Mouse (Mus musculus) cerebellum, adult 2 months (tissue): ENCODE data around the gene Ccdc28b. TPM values are rescaled to one million over a fixed set of nuclear protein-coding genes. Genes with fewer than 3 reads are reported as not detected.

Source experiments
- DNase-seq, 2 experiments: peaks; one replicate each; pipeline ENCODE4 v3.0.0; 2021
- H3K27ac ChIP-seq: fragments of 200-500 bp; 2 replicates; pipeline ENCODE4 v1.5.1; 2012; ENCODE audit warnings: low read length, control low read depth, inconsistent platforms; ENCODE audit not compliant: insufficient read depth
- H3K27me3 ChIP-seq: fragments of 200-500 bp; 2 replicates; pipeline ENCODE4 v1.6.1; 2012; ENCODE audit warnings: inconsistent platforms, mild to moderate bottlenecking, low read length, moderate library complexity; ENCODE audit not compliant: control insufficient read depth, insufficient read depth
- H3K4me1 ChIP-seq: fragments of 200-500 bp; 2 replicates; pipeline ENCODE4 v1.6.1; 2011; ENCODE audit warnings: low read length; ENCODE audit not compliant: control insufficient read depth, insufficient read depth
- H3K4me3 ChIP-seq: fragments of 200-500 bp; replicated peaks from 2 replicates; pipeline ENCODE3; 2011; ENCODE audit warnings: mild to moderate bottlenecking, low read depth, low read length, control low read depth; ENCODE audit not compliant: insufficient read depth
- CTCF ChIP-seq: fragments of 200-500 bp; IDR thresholded peaks from 2 replicates; pipeline ENCODE4 v1.5.1; 2011; ENCODE audit warnings: low read depth, mild to moderate bottlenecking, control low read depth, low read length, moderate library complexity, borderline replicate concordance; ENCODE audit not compliant: insufficient read depth
- POLR2A ChIP-seq: fragments of 200-500 bp; IDR thresholded peaks from 2 replicates; pipeline ENCODE4 v1.6.1; 2011; ENCODE audit warnings: low read length, control low read depth, borderline replicate concordance; ENCODE audit not compliant: insufficient read depth
- WGBS: fragments of 180-500 bp; shearing (Covaris S2); methylation state at CpG from one replicate; pipeline ENCODE4 v1.1.7; 2018; 5-methylcytosine and 5-hydroxymethylcytosine counted together
- polyA plus RNA-seq: library from polyadenylated mRNA; depleted of rRNA; stranded (reverse); fragments of >200 nt; gene quantifications from 2 replicates; pipeline ENCODE4 v1.2.3, GENCODE M21; 2012; rRNA removed

The Ccdc28b gene
- polyA plus RNA-seq, 1 experiment: 184 TPM

GRCm38 (mm10) chr4:129575171-129575844, 48.4 kb downstream of the Ccdc28b start:
- DNase-seq: no peak
- 72% methylated on average over 8 of the region's 8 CpGs for WGBS
- Histone ChIP-seq H3K27me3 (no peaks in the 10 kb centered on the region), H3K27ac (no peak overlapping the region), H3K4me1 (no peaks in the 10 kb centered on the region; the same call in 1 of the 2 replicates), H3K4me3 (no peak overlapping the region)
- no peak for TF ChIP-seq CTCF
- TF ChIP-seq POLR2A: no peak

- no peak for DNase-seq
- Histone ChIP-seq H3K27me3 (no peaks in the 10 kb centered on the region), H3K4me3 (no peak within 1 kb of the TSS), H3K27ac (no peak within 1 kb of the TSS), H3K4me1 (no peaks in the 10 kb centered on the region; the same call in 1 of the 2 replicates)
- no peak for TF ChIP-seq CTCF
- TF ChIP-seq POLR2A: no peak
- 80% methylated on average over 8 of the region's 8 CpGs for WGBS
Observed at GRCm38 (mm10) chr4:129573430-129573829, 50.3 kb downstream of the Ccdc28b start, which contains the start of gene Lck. Gene Lck (minus strand): TSS chr4:129573641.

GRCm38 (mm10) chr4:129573093-129573370, 50.7 kb downstream of the Ccdc28b start:
- H3K27ac ChIP-seq: no peak overlapping the region
- over 99% methylated on average over 4 of the region's 4 CpGs for WGBS
- no peaks in the 10 kb centered on the region for H3K27me3 ChIP-seq
- TF ChIP-seq POLR2A: no peak
- no peak for TF ChIP-seq CTCF
- H3K4me1 ChIP-seq: no peaks in the 10 kb centered on the region; the same call in 1 of the 2 replicates
- H3K4me3 ChIP-seq: no peak overlapping the region
- DNase-seq: no peak

GRCm38 (mm10) chr4:129572236-129573092, 51.3 kb downstream of the Ccdc28b start:
- WGBS: 82% methylated on average over 13 of the region's 13 CpGs
- H3K27me3 ChIP-seq: no peaks in the 10 kb centered on the region
- no peak overlapping the region for H3K4me3 ChIP-seq
- no peak overlapping the region for H3K27ac ChIP-seq
- H3K4me1 ChIP-seq: no peaks in the 10 kb centered on the region; the same call in 1 of the 2 replicates
- DNase-seq: no peak
- TF ChIP-seq CTCF (no peak), POLR2A (no peak)

- DNase-seq: no peak
- TF ChIP-seq POLR2A (no peak), CTCF (no peak)
- Histone ChIP-seq H3K27me3 (no peaks in the 10 kb centered on the region), H3K4me3 (no peak overlapping the region), H3K27ac (no peak overlapping the region), H3K4me1 (no peaks in the 10 kb centered on the region)
- WGBS: 74% methylated on average over 8 of the region's 8 CpGs
Observed at GRCm38 (mm10) chr4:129571551-129572084, 52.1 kb downstream of the Ccdc28b start.

- 89% methylated on average over 6 of the region's 6 CpGs for WGBS
- DNase-seq: no peak
- Histone ChIP-seq H3K4me1 (no peaks in the 10 kb centered on the region), H3K27ac (no peak overlapping the region), H3K4me3 (no peak overlapping the region), H3K27me3 (no peaks in the 10 kb centered on the region)
- TF ChIP-seq CTCF (no peak), POLR2A (no peak)
Observed at GRCm38 (mm10) chr4:129570028-129570427, 53.7 kb downstream of the Ccdc28b start.

Other genes with a start within 250 kb of the Ccdc28b start
- gene Zbtb8a, start 245.8 kb downstream of the Ccdc28b start, polyA plus RNA-seq: 10.6 and 12.9 TPM in 2 replicates
- 2.1 and 2.2 TPM in 2 replicates for gene Zbtb8b, start 183.1 kb downstream of the Ccdc28b start, polyA plus RNA-seq
- gene Bsdc1, start 162.4 kb downstream of the Ccdc28b start, polyA plus RNA-seq: 33.9 and 37.3 TPM in 2 replicates
- gene Tssk3, start 132.9 kb downstream of the Ccdc28b start, polyA plus RNA-seq: 0.16 TPM in 2 replicates
- 0.67 and 0.92 TPM in 2 replicates for gene Fam229a, start 132.8 kb downstream of the Ccdc28b start, polyA plus RNA-seq
- gene Marcksl1, start 110.4 kb downstream of the Ccdc28b start, polyA plus RNA-seq: 68.0 and 70.0 TPM in 2 replicates
- 61.5 and 66.8 TPM in 2 replicates for gene Hdac1, start 81.2 kb downstream of the Ccdc28b start, polyA plus RNA-seq
- gene Lck, start 50.3 kb downstream of the Ccdc28b start, polyA plus RNA-seq: 0.92 and 1.00 TPM in 2 replicates
- 0.26 and 0.40 TPM in 2 replicates for gene Fam167b, start 45.4 kb downstream of the Ccdc28b start, polyA plus RNA-seq
- gene Eif3i, start 23.3 kb downstream of the Ccdc28b start, polyA plus RNA-seq: 231 and 232 TPM in 2 replicates
- 143 and 144 TPM in 2 replicates for gene Tmem234, start 23.3 kb downstream of the Ccdc28b start, polyA plus RNA-seq
- 8.8 and 10.6 TPM in 2 replicates for gene Dcdc2b, start 9.7 kb downstream of the Ccdc28b start, polyA plus RNA-seq
- gene Iqcc, start 4.8 kb downstream of the Ccdc28b start, polyA plus RNA-seq: 37.1 and 40.6 TPM in 2 replicates
- 40.0 and 40.6 TPM in 2 replicates for gene Txlna, start 17.1 kb upstream of the Ccdc28b start, polyA plus RNA-seq
- 55.3 and 56.9 TPM in 2 replicates for gene Kpna6, start 48.8 kb upstream of the Ccdc28b start, polyA plus RNA-seq
- gene Tmem39b, start 72.9 kb upstream of the Ccdc28b start, polyA plus RNA-seq: 13.2 and 13.8 TPM in 2 replicates
- 42.0 and 42.5 TPM in 2 replicates for gene Khdrbs1, start 118.4 kb upstream of the Ccdc28b start, polyA plus RNA-seq
- 62.8 and 66.3 TPM in 2 replicates for gene Ptp4a2, start 187.3 kb upstream of the Ccdc28b start, polyA plus RNA-seq